Comparison of ENCODE assay signal across 8 mouse cellular contexts in genomic region chr17:27556315-27557011, GRCm38 (mm10). TPM values are rescaled to one million over a fixed set of nuclear protein-coding genes. Genes with fewer than 3 reads are reported as not detected.
DNase-seq lines count a peak whose midpoint lies in the region; ATAC-seq and TF ChIP-seq lines count a peak whose summit lies in the region.

TSS of gene Hmga1 (plus strand) at chr17:27556497.

- H3K4me1 ChIP-seq in forebrain, embryonic 14.5 days (ENCODE audit: control insufficient read depth, insufficient read depth, low read length) = peaks cover 18% of the 10 kb centered on the region
- peaks cover 47% of the 10 kb centered on the region for H3K4me1 ChIP-seq in lung, embryonic 15.5 days
- peaks cover 38% of the 10 kb centered on the region for H3K4me1 ChIP-seq in olfactory bulb, adult 2 months (ENCODE audit: control insufficient read depth, insufficient read depth, low read length)

- peak within 1 kb of the TSS; percentile 90 for H3K4me2 ChIP-seq in forebrain, embryonic 14.5 days (ENCODE audit: low read length)
- peak within 1 kb of the TSS; percentile 91 for H3K4me2 ChIP-seq in lung, embryonic 15.5 days

- DNase-seq in MEL-GATA-1-ER (ENCODE audit: extremely low read depth, low read depth) = peak; percentile 68
- DNase-seq in forebrain, embryonic 14.5 days (ENCODE audit: low spot score) = peak; percentile 94
- DNase-seq in heart, postnatal 10 days = peak; percentile 89 to 90
- DNase-seq in large intestine, adult 2 months (ENCODE audit: low read depth, low spot score) = no peak
- DNase-seq in thymus, postnatal 14 days = peak; percentile 96

- H3K9ac ChIP-seq in forebrain, embryonic 14.5 days (ENCODE audit: low read length) = peak within 1 kb of the TSS; percentile 91
- peak within 1 kb of the TSS; percentile 78 for H3K9ac ChIP-seq in lung, embryonic 15.5 days

- WGBS in forebrain, embryonic 14.5 days = under 1% methylated on average over 79 of the region's 79 CpGs
- WGBS in large intestine, adult 2 months = under 1% methylated on average over 79 of the region's 79 CpGs
- under 1% methylated on average over 79 of the region's 79 CpGs for WGBS in lung, embryonic 15.5 days
- under 1% methylated on average over 79 of the region's 79 CpGs for WGBS in olfactory bulb, adult 2 months

- peak; percentile 2; the same call in 1 of the 2 replicates for TF ChIP-seq CTCF in olfactory bulb, adult 2 months (IDR thresholded peaks at IDR 0.05; ENCODE audit: insufficient read depth, low read depth, low read length)

- H3K9me3 ChIP-seq in forebrain, embryonic 14.5 days (replicated peaks; ENCODE audit: control insufficient read depth, low read length) = no peaks in the 10 kb centered on the region
- no peaks in the 10 kb centered on the region for H3K9me3 ChIP-seq in lung, embryonic 15.5 days

- peaks cover 10% of the 10 kb centered on the region; the same call in 1 of the 2 replicates for H3K36me3 ChIP-seq in forebrain, embryonic 14.5 days (ENCODE audit: control insufficient read depth, insufficient read depth, low read length)
- H3K36me3 ChIP-seq in lung, embryonic 15.5 days = peaks cover 3% of the 10 kb centered on the region; the same call in 1 of the 2 replicates

- peak; percentile 38; the same call in 1 of the 2 replicates for ATAC-seq in cerebellum, adult (ENCODE audit: insufficient number of reproducible peaks, low FRiP score, low TSS enrichment)
- ATAC-seq in forebrain, embryonic 14.5 days = peak; percentile 79
- ATAC-seq in lung, embryonic 15.5 days (ENCODE audit: borderline replicate concordance, extremely low read depth, low FRiP score, low TSS enrichment) = peak; percentile 74

- peak; percentile 71; the same call in 1 of the 2 replicates for TF ChIP-seq POLR2A in olfactory bulb, adult 2 months (IDR thresholded peaks at IDR 0.05; ENCODE audit: insufficient read depth, low read depth, low read length)

- H3K27ac ChIP-seq in forebrain, embryonic 14.5 days (ENCODE audit: low read depth, low read length) = peak within 1 kb of the TSS; percentile 94
- H3K27ac ChIP-seq in lung, embryonic 15.5 days = peak within 1 kb of the TSS; percentile 98
- H3K27ac ChIP-seq in olfactory bulb, adult 2 months (ENCODE audit: insufficient read depth, low read depth, low read length) = peak within 1 kb of the TSS; percentile 74

- peak within 1 kb of the TSS; percentile 81 for H3K4me3 ChIP-seq in forebrain, embryonic 14.5 days (ENCODE audit: low read depth, low read length)
- peak within 1 kb of the TSS; percentile 90 for H3K4me3 ChIP-seq in lung, embryonic 15.5 days
- H3K4me3 ChIP-seq in olfactory bulb, adult 2 months (ENCODE audit: insufficient read depth, low read depth, low read length) = peak within 1 kb of the TSS; percentile 97

- intact Hi-C loops in heart, postnatal 10 days (cut with DNase I) = no loop called here

- H3K27me3 ChIP-seq in forebrain, embryonic 14.5 days (replicated peaks; ENCODE audit: control insufficient read depth, insufficient read depth, low read length) = no peaks in the 10 kb centered on the region
- no peaks in the 10 kb centered on the region for H3K27me3 ChIP-seq in lung, embryonic 15.5 days

RNA-seq across cellular contexts. Expression of gene Hmga1, which starts in this region (rescaled TPM):
- 132 TPM in 2 replicates for polyA plus RNA-seq in forebrain, embryonic 14.5 days (2014; fragmentation: Nextera tagmentation; extraction: Ambion mirVana)
- total RNA-seq in heart, postnatal 10 days (2021) = 10 to 100 TPM; 42.5 to 47.3 TPM
- 165 and 173 TPM in 2 replicates for polyA plus RNA-seq in large intestine, adult 2 months (2012; rRNA removed)
- 238 and 240 TPM in 2 replicates for polyA plus RNA-seq in lung, embryonic 15.5 days (2015; fragmentation: Nextera tagmentation; extraction: Ambion mirVana)
- polyA plus RNA-seq in olfactory bulb, adult 2 months (2012; ENCODE audit: insufficient read depth, insufficient read length, low replicate concordance, missing spikeins) = not detected in 2 replicates
